Mouse (Mus musculus): ENCODE data around the gene Dnajc11.

DNA sequence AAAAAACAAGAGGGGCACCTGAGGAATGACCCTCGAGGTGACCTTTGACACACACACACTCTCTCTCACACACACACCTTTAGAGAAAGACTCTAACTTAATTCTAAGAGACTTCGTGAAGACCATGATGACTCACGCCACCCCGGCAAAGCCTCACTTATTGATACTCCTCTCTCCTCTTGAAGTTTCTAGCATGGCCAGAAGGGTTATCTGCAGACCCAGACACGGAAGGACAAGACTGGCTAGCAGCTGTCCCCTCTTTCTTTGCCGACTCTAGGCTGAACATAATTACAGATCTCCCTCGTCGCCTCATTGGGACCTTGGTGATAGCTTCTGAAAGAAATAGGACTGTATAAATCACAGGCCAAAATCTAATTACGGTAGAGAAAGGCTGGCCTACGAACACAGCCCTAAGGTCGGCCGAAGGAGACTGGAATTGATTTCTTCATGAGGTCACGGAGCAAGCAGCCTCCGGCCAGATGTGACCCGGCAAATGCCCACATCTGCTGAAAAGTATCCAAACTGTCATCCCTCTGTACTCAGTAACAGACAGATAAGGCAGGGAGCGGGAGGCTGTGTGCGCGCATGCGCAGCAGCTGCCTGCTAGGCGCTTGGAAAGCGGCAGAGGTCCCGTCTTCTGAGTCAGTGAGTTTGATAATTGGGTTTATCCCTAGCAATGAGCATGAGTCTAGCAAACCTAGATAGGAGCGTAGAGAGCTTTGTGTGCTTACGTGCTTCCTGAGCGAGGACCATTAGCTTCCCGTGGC lies 25.7 kb upstream of the Dnajc11 start:
- TF ChIP-seq CTCF (IDR thresholded peaks at IDR 0.05) = no peak
- no peak for TF ChIP-seq EP300 (IDR thresholded peaks at IDR 0.05)

All from lung, postnatal 0 days (tissue).